Mouse (Mus musculus) C2C12 (cell line): ENCODE results near the gene Cmtm3. TPM values are rescaled to one million over a fixed set of nuclear protein-coding genes. Genes with fewer than 3 reads are reported as not detected.

ENCODE experiments used
- H3K27me3 ChIP-seq: one replicate; pipeline ENCODE4 v1.6.1; 2011; ENCODE audit not compliant: control insufficient read depth, insufficient read depth, insufficient read length
- H3K36me3 ChIP-seq: one replicate; pipeline ENCODE4 v1.6.1; 2011; ENCODE audit not compliant: control insufficient read depth, insufficient read depth
- H3K4me3 ChIP-seq: one replicate; pipeline ENCODE4 v1.5.1; 2011; ENCODE audit warnings: mild to moderate bottlenecking, control low read depth; ENCODE audit not compliant: poor library complexity, insufficient read depth, severe bottlenecking
- H3K79me2 ChIP-seq: one replicate; pipeline ENCODE4 v1.6.1; 2011; ENCODE audit not compliant: control insufficient read depth, insufficient read depth
- H3K79me3 ChIP-seq: one replicate; pipeline ENCODE4 v1.6.1; 2011; ENCODE audit warnings: low read depth, control low read depth
- H3ac ChIP-seq: one replicate; pipeline ENCODE3; 2011; ENCODE audit warnings: low read depth; ENCODE audit not compliant: control insufficient read depth, insufficient read length
- CEBPB ChIP-seq: IDR thresholded peaks from one replicate; pipeline ENCODE4 v1.6.1; 2011; ENCODE audit warnings: low read depth, mild to moderate bottlenecking, control low read depth, moderate library complexity
- CTCF ChIP-seq: IDR thresholded peaks from one replicate; pipeline ENCODE4 v1.5.1; 2011; ENCODE audit not compliant: control insufficient read depth, insufficient read depth, insufficient read length
- FOSL1 ChIP-seq: IDR thresholded peaks from one replicate; pipeline ENCODE4 v1.8.0; 2011; ENCODE audit warnings: mild to moderate bottlenecking, low read length; ENCODE audit not compliant: poor library complexity, insufficient read depth, severe bottlenecking
- MAX ChIP-seq: IDR thresholded peaks from one replicate; pipeline ENCODE4 v1.6.1; 2011; ENCODE audit warnings: mild to moderate bottlenecking, control low read depth
- MYOD1 ChIP-seq: IDR thresholded peaks from one replicate; pipeline ENCODE4 v1.6.1; 2011; ENCODE audit warnings: low read depth; ENCODE audit not compliant: control insufficient read depth, insufficient read length
- MYOG ChIP-seq: IDR thresholded peaks from one replicate; pipeline ENCODE4 v1.6.1; 2011; ENCODE audit not compliant: control insufficient read depth, insufficient read length; ENCODE audit errors: extremely low read depth
- USF1 ChIP-seq: IDR thresholded peaks from one replicate; pipeline ENCODE4 v1.6.1; 2011; ENCODE audit warnings: low read depth, mild to moderate bottlenecking, control low read depth, moderate library complexity
- polyA plus RNA-seq: library from polyadenylated mRNA; unstranded; fragments of >200 nt; fragmentation: generic; extraction: Trizol; gene quantifications from one replicate; pipeline ENCODE4 v1.2.1, GENCODE M21; 2012; ENCODE audit warnings: missing spikeins

Cmtm3 gene
- polyA plus RNA-seq, 1 experiment, result 86.5 TPM

DNA sequence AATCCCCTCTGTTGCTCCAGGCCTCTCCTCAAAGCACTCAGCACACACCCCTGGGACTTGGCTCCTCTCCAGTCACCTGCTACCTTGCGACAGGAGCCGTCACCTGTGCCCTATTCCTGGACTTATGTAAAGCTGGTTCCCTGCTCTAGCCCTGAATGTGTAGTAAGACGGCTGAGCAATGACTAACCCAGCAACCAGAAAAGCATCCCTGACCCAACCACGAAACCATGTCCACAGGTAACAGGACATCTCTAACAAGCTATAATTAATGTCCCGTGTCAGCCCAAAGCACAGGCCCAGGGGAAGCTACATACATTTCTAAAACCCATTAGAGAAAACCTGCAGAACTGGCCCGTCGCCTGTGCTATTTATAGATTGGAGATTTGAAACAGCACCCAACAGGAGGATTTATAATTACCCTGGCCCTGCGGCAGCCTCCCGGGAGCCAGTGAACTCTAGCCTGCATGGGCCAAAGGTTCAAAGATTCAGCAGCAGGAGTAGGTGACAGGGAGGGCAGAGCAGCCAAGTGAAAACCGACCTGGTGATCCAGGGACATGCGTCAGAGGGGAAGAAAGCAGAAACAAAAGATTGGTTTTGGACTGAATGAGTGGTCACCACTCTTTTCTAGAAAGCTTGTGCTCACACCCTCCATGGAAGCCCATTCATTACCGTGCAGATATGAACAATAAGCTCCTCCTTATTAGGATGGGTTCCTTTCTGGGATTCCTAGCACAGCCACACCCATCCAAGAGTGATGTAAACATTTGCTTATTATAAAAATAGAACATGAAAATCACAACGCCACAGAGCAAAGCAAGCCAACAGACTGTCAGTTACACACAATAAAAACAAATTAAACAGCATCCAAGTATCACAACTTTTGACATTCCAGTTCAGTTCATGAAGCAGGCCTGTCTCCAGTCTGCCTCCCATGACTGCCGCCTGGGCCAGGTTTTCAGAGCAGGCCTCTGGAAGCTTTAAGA lies 35.9 kb downstream of the Cmtm3 start:
- H3K36me3 ChIP-seq, result no peaks in the 10 kb centered on the region
- no peaks in the 10 kb centered on the region for H3K27me3 ChIP-seq
- peaks cover 33% of the 10 kb centered on the region for H3K79me3 ChIP-seq
- H3ac ChIP-seq, result no peak overlapping the region
- no peak for TF ChIP-seq CEBPB
- no peak for TF ChIP-seq MYOG
- TF ChIP-seq MAX, result no peak
- TF ChIP-seq FOSL1, result no peak
- TF ChIP-seq USF1, result no peak
- TF ChIP-seq CTCF, result no peak
- no peak for TF ChIP-seq MYOD1
- H3K79me2 ChIP-seq, result peaks cover 85% of the 10 kb centered on the region
- H3K4me3 ChIP-seq, result no peak overlapping the region

DNA sequence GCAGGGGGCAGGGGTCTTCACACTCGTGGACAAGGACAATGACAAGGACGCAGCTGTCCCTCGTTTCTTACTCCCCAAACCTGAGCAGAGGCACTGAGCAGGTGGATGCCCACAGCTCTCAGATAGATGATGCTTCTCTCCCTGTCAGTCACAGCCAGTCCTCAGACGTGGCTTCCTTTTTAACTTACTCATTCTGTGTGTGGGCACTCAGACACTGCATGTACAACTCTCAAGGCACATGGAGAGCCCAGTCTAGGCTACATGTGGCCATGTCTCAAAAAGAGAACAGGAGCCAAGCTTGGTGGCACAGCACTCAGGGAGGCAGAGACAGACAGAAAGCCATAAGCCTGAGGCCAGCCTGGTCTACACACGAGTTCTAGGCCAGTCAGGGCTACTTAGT lies 36.7 kb downstream of the Cmtm3 start:
- H3K4me3 ChIP-seq, result no peak overlapping the region
- no peak for TF ChIP-seq CEBPB
- TF ChIP-seq MYOD1, result no peak
- TF ChIP-seq USF1, result no peak
- TF ChIP-seq FOSL1, result no peak
- TF ChIP-seq CTCF, result no peak
- no peak for TF ChIP-seq MYOG
- no peak for TF ChIP-seq MAX
- H3K79me2 ChIP-seq, result peaks cover 90% of the 10 kb centered on the region
- H3K27me3 ChIP-seq, result no peaks in the 10 kb centered on the region
- H3ac ChIP-seq, result no peak overlapping the region
- peaks cover 37% of the 10 kb centered on the region for H3K79me3 ChIP-seq
- no peaks in the 10 kb centered on the region for H3K36me3 ChIP-seq

- no peak overlapping the region for H3ac ChIP-seq
- H3K79me3 ChIP-seq, result peaks cover 35% of the 10 kb centered on the region
- H3K27me3 ChIP-seq, result no peaks in the 10 kb centered on the region
- peaks cover 90% of the 10 kb centered on the region for H3K79me2 ChIP-seq
- no peak overlapping the region for H3K4me3 ChIP-seq
- H3K36me3 ChIP-seq, result no peaks in the 10 kb centered on the region
- TF ChIP-seq MYOG (no peak), MYOD1 (no peak), CEBPB (no peak), MAX (no peak), CTCF (no peak), USF1 (no peak), FOSL1 (no peak)
Measured at GRCm38 (mm10) chr8:104376669-104377068, 37.5 kb downstream of the Cmtm3 start.

- peaks cover 96% of the 10 kb centered on the region for H3K79me2 ChIP-seq
- H3K36me3 ChIP-seq, result no peaks in the 10 kb centered on the region
- no peaks in the 10 kb centered on the region for H3K27me3 ChIP-seq
- peaks cover 34% of the 10 kb centered on the region for H3K79me3 ChIP-seq
- no peak overlapping the region for H3K4me3 ChIP-seq
- H3ac ChIP-seq, result no peak overlapping the region
- no peak for TF ChIP-seq MAX
- no peak for TF ChIP-seq MYOD1
- no peak for TF ChIP-seq FOSL1
- TF ChIP-seq MYOG, result no peak
- no peak for TF ChIP-seq USF1
- TF ChIP-seq CEBPB, result no peak
- TF ChIP-seq CTCF, result no peak
Measured at GRCm38 (mm10) chr8:104379301-104379836, 40.2 kb downstream of the Cmtm3 start.

DNA sequence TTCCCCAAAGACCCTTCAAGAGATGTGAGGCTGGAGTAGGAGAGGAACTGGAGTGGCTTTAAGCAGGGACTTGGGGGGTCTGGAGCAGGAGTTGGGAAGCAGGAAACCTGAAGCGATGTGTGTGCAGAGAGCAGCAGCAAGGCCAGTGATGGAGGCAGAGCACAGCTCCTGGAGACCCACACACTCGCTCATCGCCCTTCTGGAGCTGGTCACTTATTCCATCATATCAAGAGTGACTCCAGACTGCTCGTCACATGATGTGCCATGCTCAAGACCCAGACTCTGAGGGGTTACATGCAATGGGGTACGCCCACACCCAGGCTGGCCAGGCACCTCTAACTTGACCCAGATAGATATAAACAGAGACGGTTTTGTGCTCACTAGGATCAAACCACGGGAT lies 41.1 kb downstream of the Cmtm3 start:
- no peak overlapping the region for H3K4me3 ChIP-seq
- H3ac ChIP-seq, result no peak overlapping the region
- H3K36me3 ChIP-seq, result no peaks in the 10 kb centered on the region
- TF ChIP-seq MYOD1, result no peak
- TF ChIP-seq MAX, result no peak
- no peak for TF ChIP-seq USF1
- TF ChIP-seq CTCF, result no peak
- no peak for TF ChIP-seq FOSL1
- TF ChIP-seq MYOG, result no peak
- no peak for TF ChIP-seq CEBPB
- peaks cover 98% of the 10 kb centered on the region for H3K79me2 ChIP-seq
- peaks cover 33% of the 10 kb centered on the region for H3K79me3 ChIP-seq
- no peaks in the 10 kb centered on the region for H3K27me3 ChIP-seq
